Mouse (Mus musculus) adrenal gland, postnatal 4 days (tissue): ENCODE measurements around the gene Stox2. TPM values are rescaled to one million over a fixed set of nuclear protein-coding genes. Genes with fewer than 3 reads are reported as not detected.

Experiments
- DNase-seq, 2 experiments: peaks; one replicate each; pipeline ENCODE4 v3.0.0; 2021 to 2022; ENCODE audit warnings: low spot score in 2 of 2, mixed read lengths in 2 of 2
- total RNA-seq, 2 experiments: library from RNA; stranded (reverse); gene quantifications; 2 replicates each; pipeline ENCODE4 v1.2.3; 2021

The Stox2 gene
- total RNA-seq, 2 experiments from 2014 or later: 20.3 to 23.1 TPM

GRCm38 (mm10) chr8:47355340-47355906 lies 90.7 kb downstream of the Stox2 start:
- DNase-seq: no peak

- no peak for DNase-seq
Observed at GRCm38 (mm10) chr8:47354523-47355168, 91.5 kb downstream of the Stox2 start.

GRCm38 (mm10) chr8:47351914-47352701 lies 94.1 kb downstream of the Stox2 start:
- no peak for DNase-seq

GRCm38 (mm10) chr8:47349082-47349481 lies 97.1 kb downstream of the Stox2 start:
- DNase-seq: no peak

GRCm38 (mm10) chr8:47347809-47348208 lies 98.4 kb downstream of the Stox2 start:
- DNase-seq: no peak

- DNase-seq: no peak
Observed at GRCm38 (mm10) chr8:47345772-47346103, 100.4 kb downstream of the Stox2 start.

GRCm38 (mm10) chr8:47345085-47345771 lies 100.9 kb downstream of the Stox2 start:
- no peak for DNase-seq

GRCm38 (mm10) chr8:47341474-47341873 lies 104.7 kb downstream of the Stox2 start:
- DNase-seq: no peak

- no peak for DNase-seq
Observed at GRCm38 (mm10) chr8:47338691-47339323, 107.4 kb downstream of the Stox2 start.

GRCm38 (mm10) chr8:47336433-47336832 lies 109.7 kb downstream of the Stox2 start:
- no peak for DNase-seq

GRCm38 (mm10) chr8:47335940-47336339 lies 110.2 kb downstream of the Stox2 start:
- no peak for DNase-seq

GRCm38 (mm10) chr8:47334223-47334757 lies 111.9 kb downstream of the Stox2 start:
- no peak for DNase-seq

GRCm38 (mm10) chr8:47332941-47333340 lies 113.2 kb downstream of the Stox2 start:
- DNase-seq: no peak

- DNase-seq: no peak
Observed at GRCm38 (mm10) chr8:47330982-47331381, 115.2 kb downstream of the Stox2 start.

GRCm38 (mm10) chr8:47326348-47326747 lies 119.8 kb downstream of the Stox2 start:
- DNase-seq: no peak

GRCm38 (mm10) chr8:47324117-47324820 lies 121.9 kb downstream of the Stox2 start:
- no peak for DNase-seq

GRCm38 (mm10) chr8:47321282-47321681 lies 124.9 kb downstream of the Stox2 start:
- no peak for DNase-seq

GRCm38 (mm10) chr8:47320707-47321106 lies 125.5 kb downstream of the Stox2 start:
- no peak for DNase-seq

- DNase-seq: no peak
Observed at GRCm38 (mm10) chr8:47318468-47318867, 127.7 kb downstream of the Stox2 start.

- DNase-seq: no peak
Observed at GRCm38 (mm10) chr8:47308176-47308575, 138.0 kb downstream of the Stox2 start.
